Mouse (Mus musculus) midbrain, embryonic 11.5 days (tissue): ENCODE data around the gene Dennd1c. TPM values are rescaled to one million over a fixed set of nuclear protein-coding genes. Genes with fewer than 3 reads are reported as not detected.

Experiments used
- polyA plus RNA-seq: library from polyadenylated mRNA; unstranded; fragments of >200 nt; fragmentation: Nextera tagmentation; extraction: Ambion mirVana; gene quantifications from 2 replicates; pipeline ENCODE4 v1.2.1, GENCODE M21; 2014

Gene Dennd1c
- polyA plus RNA-seq, 1 experiment from 2014 or later, result 2.2 TPM

Other genes with a start within 250 kb of the Dennd1c start
- gene Rfx2, start 247.5 kb downstream of the Dennd1c start, polyA plus RNA-seq, result 4.6 and 4.8 TPM in 2 replicates
- not detected in 2 replicates for gene Acsbg2, start 204.1 kb downstream of the Dennd1c start, polyA plus RNA-seq
- gene 1700061G19Rik, start 203.0 kb downstream of the Dennd1c start, polyA plus RNA-seq, result 0.11 and 0.25 TPM in 2 replicates
- gene Mllt1, start 143.1 kb downstream of the Dennd1c start, polyA plus RNA-seq, result 26.3 and 29.0 TPM in 2 replicates
- not detected in 2 replicates for gene Acer1, start 96.4 kb downstream of the Dennd1c start, polyA plus RNA-seq
- 131 and 137 TPM in 2 replicates for gene Clpp, start 88.2 kb downstream of the Dennd1c start, polyA plus RNA-seq
- gene Alkbh7, start 81.2 kb downstream of the Dennd1c start, polyA plus RNA-seq, result 34.1 and 36.4 TPM in 2 replicates
- gene Pspn, start 78.5 kb downstream of the Dennd1c start, polyA plus RNA-seq, result 0.97 TPM in 1 of 2 replicates, not detected in the other
- 70.5 and 76.0 TPM in 2 replicates for gene Gtf2f1, start 67.2 kb downstream of the Dennd1c start, polyA plus RNA-seq
- 0.19 and 0.32 TPM in 2 replicates for gene Gm17949, start 67.0 kb downstream of the Dennd1c start, polyA plus RNA-seq
- gene Khsrp, start 47.0 kb downstream of the Dennd1c start, polyA plus RNA-seq, result 42.3 and 44.9 TPM in 2 replicates
- not detected in 2 replicates for gene Slc25a41, start 36.9 kb downstream of the Dennd1c start, polyA plus RNA-seq
- 0.80 and 1.2 TPM in 2 replicates for gene Crb3, start 19.4 kb downstream of the Dennd1c start, polyA plus RNA-seq
- 14.2 and 16.5 TPM in 2 replicates for gene Slc25a23, start 18.7 kb downstream of the Dennd1c start, polyA plus RNA-seq
- 167 and 171 TPM in 2 replicates for gene Tubb4a, start 9.3 kb upstream of the Dennd1c start, polyA plus RNA-seq
- gene Tnfsf9, start 26.8 kb upstream of the Dennd1c start, polyA plus RNA-seq, result 8.1 and 9.0 TPM in 2 replicates
- gene Cd70, start 71.3 kb upstream of the Dennd1c start, polyA plus RNA-seq, result 0.16 and 0.40 TPM in 2 replicates
- gene Tnfsf14, start 115.7 kb upstream of the Dennd1c start, polyA plus RNA-seq, result 0.07 and 0.11 TPM in 2 replicates
- 0.19 and 0.68 TPM in 2 replicates for gene C3, start 149.6 kb upstream of the Dennd1c start, polyA plus RNA-seq
- 19.7 and 24.5 TPM in 2 replicates for gene Gpr108, start 169.9 kb upstream of the Dennd1c start, polyA plus RNA-seq
- gene Trip10, start 170.9 kb upstream of the Dennd1c start, polyA plus RNA-seq, result 21.2 and 23.6 TPM in 2 replicates
- 1.8 and 2.3 TPM in 2 replicates for gene Vav1, start 200.6 kb upstream of the Dennd1c start, polyA plus RNA-seq